Mouse (Mus musculus) G1E (cell line): ENCODE results near the gene Cd248.

Source experiments
- CTCF ChIP-seq: IDR thresholded peaks from 2 replicates; pipeline ENCODE4 v1.5.1; 2012; ENCODE audit warnings: low read depth, low read length, inconsistent platforms, mixed read lengths
- GATA1 ChIP-seq: IDR thresholded peaks from 2 replicates; pipeline ENCODE4 v1.6.1; 2012; ENCODE audit warnings: borderline replicate concordance, low read length, inconsistent platforms, mixed read lengths
- GATA2 ChIP-seq: IDR thresholded peaks from 2 replicates; pipeline ENCODE4 v1.6.1; 2012; ENCODE audit warnings: low read depth, low read length, inconsistent platforms, borderline replicate concordance
- POLR2AphosphoS5 ChIP-seq: IDR thresholded peaks from 2 replicates; pipeline ENCODE4 v1.6.1; 2012; ENCODE audit warnings: low read depth, low read length, inconsistent platforms; ENCODE audit not compliant: insufficient replicate concordance
- TAL1 ChIP-seq: conservative IDR thresholded peaks from 2 replicates; pipeline ENCODE4 v1.6.1; 2012; ENCODE audit warnings: low read depth, low read length, inconsistent platforms, mixed read lengths

GRCm38 (mm10) chr19:5094243-5094632 is 26.4 kb downstream of the Cd248 start:
- TF ChIP-seq CTCF (peak; percentile 64), POLR2AphosphoS5 (no peak), GATA1 (no peak), TAL1 (no peak), GATA2 (no peak)
